Comparison of ENCODE assay signal across 8 mouse cellular contexts in the genomic region with DNA sequence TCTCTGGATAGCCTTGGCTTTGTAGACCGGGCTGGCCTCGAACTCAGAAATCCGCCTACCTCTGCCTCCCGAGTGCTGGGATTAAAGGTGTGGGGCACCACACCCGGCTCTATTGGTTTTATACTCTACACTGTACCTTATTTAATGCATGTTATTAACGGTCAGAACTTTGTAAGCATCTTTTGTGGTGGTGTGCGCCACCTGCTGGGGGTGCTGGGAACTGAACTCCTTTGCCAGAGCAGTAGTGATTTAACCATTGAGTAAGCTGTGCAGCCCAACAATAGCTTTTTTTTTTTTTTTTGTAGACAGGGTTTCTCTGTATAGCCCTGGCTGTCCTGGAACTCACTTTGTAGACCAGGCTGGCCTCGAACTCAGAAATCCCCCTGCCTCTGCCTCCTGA. TPM values are rescaled to one million over a fixed set of nuclear protein-coding genes. Genes with fewer than 3 reads are reported as not detected.
DNase-seq lines count a peak whose midpoint lies in the region; ATAC-seq and TF ChIP-seq lines count a peak whose summit lies in the region.
"Not testable (repeated sequence)": the region's sequence is repeated elsewhere in the genome, so short reads cannot be mapped to it uniquely, and the experiment has no call there.

No protein-coding gene starts in this region.

- WGBS in forebrain, embryonic 14.5 days: 46% methylated on average over 8 of the region's 8 CpGs
- 34% methylated on average over 7 of the region's 8 CpGs for WGBS in lung, postnatal 0 days

- not testable (repeated sequence) for TF ChIP-seq POLR2A in MEL (IDR thresholded peaks at IDR 0.05; ENCODE audit: control insufficient read depth in 1 of 2, insufficient read depth in 1 of 2, low read depth in 1 of 2, low read length in 2 of 2, poor library complexity in 1 of 2)

- ATAC-seq in forebrain, embryonic 14.5 days: peak; percentile 32; the same call in 1 of the 2 replicates
- peak; percentile 55 for ATAC-seq in lung, postnatal 0 days

- not testable (repeated sequence) for H3K9me3 ChIP-seq in MEL (replicated peaks; ENCODE audit: insufficient read depth, low read length); forebrain, embryonic 14.5 days (replicated peaks; ENCODE audit: control insufficient read depth, low read length); lung, postnatal 0 days (ENCODE audit: low read length)

- peak; percentile 53 for TF ChIP-seq RAD21 in MEL (IDR thresholded peaks at IDR 0.05; ENCODE audit: low read depth, low read length)

- H3K27ac ChIP-seq in MEL (ENCODE audit: control insufficient read depth, low read depth, low read length); forebrain, embryonic 14.5 days (ENCODE audit: low read depth, low read length); lung, postnatal 0 days (ENCODE audit: low read length): not testable (repeated sequence)

- peak; percentile 80 to 86 (median 84) for TF ChIP-seq CTCF in MEL (IDR thresholded peaks at IDR 0.05 in 2 of 3, conservative IDR thresholded peaks at IDR 0.05 in 1 of 3; ENCODE audit: control insufficient read depth in 1 of 3, insufficient read depth in 1 of 3, low read depth in 2 of 3, low read length in 3 of 3, poor library complexity in 1 of 3, severe bottlenecking in 1 of 3)
- TF ChIP-seq CTCF in lung, postnatal 0 days (IDR thresholded peaks at IDR 0.05): peak; percentile 84

- H3K9ac ChIP-seq in MEL (ENCODE audit: control insufficient read depth, low read depth, low read length, poor library complexity, severe bottlenecking); forebrain, embryonic 14.5 days (ENCODE audit: low read length); lung, postnatal 0 days (replicated peaks; ENCODE audit: low read depth): not testable (repeated sequence)

- H3K4me2 ChIP-seq in forebrain, embryonic 14.5 days (ENCODE audit: low read length); lung, postnatal 0 days (replicated peaks; ENCODE audit: low read depth, low read length): not testable (repeated sequence)

- peaks cover 11 to 29% of the 10 kb centered on the region in 2 experiments for H3K36me3 ChIP-seq in MEL (ENCODE audit: control insufficient read depth in 1 of 2, insufficient read depth in 2 of 2, low read length in 2 of 2)
- H3K36me3 ChIP-seq in forebrain, embryonic 14.5 days (ENCODE audit: control insufficient read depth, insufficient read depth, low read length): peaks cover 51% of the 10 kb centered on the region
- H3K36me3 ChIP-seq in lung, postnatal 0 days (ENCODE audit: insufficient read depth, low read length): peaks cover 11% of the 10 kb centered on the region; the same call in 1 of the 2 replicates

- H3K79me2 ChIP-seq in MEL (ENCODE audit: control insufficient read depth, insufficient read depth, low read length, poor library complexity): peaks cover 34% of the 10 kb centered on the region

- not testable (repeated sequence) for H3K4me3 ChIP-seq in MEL (ENCODE audit: control insufficient read depth in 1 of 2, insufficient read depth in 1 of 2, low read depth in 2 of 2, low read length in 2 of 2); forebrain, embryonic 14.5 days (ENCODE audit: low read depth, low read length); lung, postnatal 0 days (ENCODE audit: low read depth, low read length)

- TF ChIP-seq EP300 in MEL (IDR thresholded peaks at IDR 0.05; ENCODE audit: low read depth in 1 of 2, low read length in 2 of 2); lung, postnatal 0 days (IDR thresholded peaks at IDR 0.05): not testable (repeated sequence)

- peak; percentile 78 for DNase-seq in MEL (ENCODE audit: low read depth, low spot score)
- DNase-seq in cerebellum, adult 11-12 months: peak; percentile 40
- DNase-seq in forebrain, embryonic 14.5 days (ENCODE audit: low spot score): peak; percentile 77
- DNase-seq in heart, postnatal 36 days: peak; percentile 80 to 88
- DNase-seq in layer of hippocampus, adult 9-11 months: peak; percentile 71
- DNase-seq in lung, postnatal 0 days (ENCODE audit: low spot score): peak; percentile 79
- peak; percentile 91 for DNase-seq in retina, embryonic 14.5 days (ENCODE audit: low spot score)
- peak; percentile 76 for DNase-seq in thymus, postnatal 25 days

- intact Hi-C loops in heart, postnatal 36 days (cut with DNase I): loop anchor here (1.0 to 5.0 kb wide), 2 partner anchors 39 to 233 kb away; no protein-coding TSS in a partner anchor

- not testable (repeated sequence) for H3K27me3 ChIP-seq in MEL (ENCODE audit: control insufficient read depth in 1 of 2, insufficient read depth in 2 of 2, low read length in 2 of 2); forebrain, embryonic 14.5 days (replicated peaks; ENCODE audit: control insufficient read depth, insufficient read depth, low read length); lung, postnatal 0 days (replicated peaks; ENCODE audit: insufficient read depth, low read length)

- not testable (repeated sequence) for H3K4me1 ChIP-seq in MEL (ENCODE audit: control insufficient read depth in 1 of 2, insufficient read depth in 2 of 2, low read length in 2 of 2); forebrain, embryonic 14.5 days (ENCODE audit: control insufficient read depth, insufficient read depth, low read length); lung, postnatal 0 days (ENCODE audit: insufficient read depth, low read depth, low read length)

TF ChIP-seq in MEL, 35 proteins besides CTCF, POLR2A, EP300 and RAD21:
- TF ChIP-seq ZNF384 (IDR thresholded peaks at IDR 0.05; ENCODE audit: low read depth, low read length) (peak; percentile 75), ZC3H11A (IDR thresholded peaks at IDR 0.05; ENCODE audit: low read depth, low read length) (peak; percentile 34; the same call in 1 of the 2 replicates), SMC3 (IDR thresholded peaks at IDR 0.05; ENCODE audit: low read depth, low read length) (peak; percentile 63)

RNA-seq across cellular contexts. Expression of a gene that starts 5.7 kb away (rescaled TPM):
- 52.8 and 58.3 TPM in 2 replicates for total RNA-seq in MEL (2012; rRNA removed)
- polyA plus RNA-seq in MEL (2012; ENCODE audit: insufficient read depth in 1 of 2, insufficient read length in 2 of 2, low read depth in 1 of 2, low replicate concordance in 2 of 2, missing spikeins in 1 of 2): 100 to 1,000 TPM in 1 of 2 experiments, 10 to 100 TPM in 1; 89.5 to 122 TPM
- polyA plus RNA-seq in forebrain, embryonic 14.5 days (2014; fragmentation: Nextera tagmentation; extraction: Ambion mirVana): 25.4 and 29.9 TPM in 2 replicates
- 10 to 100 TPM; 21.4 to 23.2 TPM for total RNA-seq in heart, postnatal 36 days (2021)
- 18.1 and 18.2 TPM in 2 replicates for polyA plus RNA-seq in lung, postnatal 0 days (2015; fragmentation: Nextera tagmentation; extraction: Ambion mirVana)

RNA-seq across cellular contexts. Expression of a gene that starts 17.7 kb away (rescaled TPM):
- 33.5 and 42.5 TPM in 2 replicates for total RNA-seq in MEL (2012; rRNA removed)
- polyA plus RNA-seq in MEL (2012; ENCODE audit: insufficient read depth in 1 of 2, insufficient read length in 2 of 2, low read depth in 1 of 2, low replicate concordance in 2 of 2, missing spikeins in 1 of 2): 10 to 100 TPM in 1 of 2 experiments, not detected in 1; 47.1 TPM
- polyA plus RNA-seq in forebrain, embryonic 14.5 days (2014; fragmentation: Nextera tagmentation; extraction: Ambion mirVana): 92.9 and 105 TPM in 2 replicates
- 10 to 100 TPM; 12.5 TPM for total RNA-seq in heart, postnatal 36 days (2021)
- 47.4 and 50.4 TPM in 2 replicates for polyA plus RNA-seq in lung, postnatal 0 days (2015; fragmentation: Nextera tagmentation; extraction: Ambion mirVana)

RNA-seq across cellular contexts. Expression of a gene that starts 40.8 kb away (rescaled TPM):
- total RNA-seq in MEL (2012; rRNA removed): 15.0 and 18.0 TPM in 2 replicates
- 10 to 100 TPM in 1 of 2 experiments, not detected in 1; 19.9 TPM for polyA plus RNA-seq in MEL (2012; ENCODE audit: insufficient read depth in 1 of 2, insufficient read length in 2 of 2, low read depth in 1 of 2, low replicate concordance in 2 of 2, missing spikeins in 1 of 2)
- 10.4 and 12.2 TPM in 2 replicates for polyA plus RNA-seq in forebrain, embryonic 14.5 days (2014; fragmentation: Nextera tagmentation; extraction: Ambion mirVana)
- total RNA-seq in heart, postnatal 36 days (2021): 1 to 10 TPM; 9.0 to 9.7 TPM
- polyA plus RNA-seq in lung, postnatal 0 days (2015; fragmentation: Nextera tagmentation; extraction: Ambion mirVana): 20.6 and 22.1 TPM in 2 replicates

RNA-seq across cellular contexts. Expression of a gene that starts 52.4 kb away (rescaled TPM):
- total RNA-seq in MEL (2012; rRNA removed): 16.2 and 20.4 TPM in 2 replicates
- polyA plus RNA-seq in MEL (2012; ENCODE audit: insufficient read depth in 1 of 2, insufficient read length in 2 of 2, low read depth in 1 of 2, low replicate concordance in 2 of 2, missing spikeins in 1 of 2): 100 to 1,000 TPM in 1 of 2 experiments, 10 to 100 TPM in 1; 30.0 to 145 TPM
- 56.4 and 61.4 TPM in 2 replicates for polyA plus RNA-seq in forebrain, embryonic 14.5 days (2014; fragmentation: Nextera tagmentation; extraction: Ambion mirVana)
- total RNA-seq in heart, postnatal 36 days (2021): 10 to 100 TPM; 39.6 to 45.0 TPM
- polyA plus RNA-seq in lung, postnatal 0 days (2015; fragmentation: Nextera tagmentation; extraction: Ambion mirVana): 33.9 and 42.1 TPM in 2 replicates

Comparison
In these comparisons a context has a peak if more than half of its experiments do, and no peak if none do; other contexts are left out.
1. DNase-seq: peak in every context shown above with its lines; median percentile 91 in retina, embryonic 14.5 days; 84 in heart, postnatal 36 days; 79 in lung, postnatal 0 days; 78 in MEL; 77 in forebrain, embryonic 14.5 days; 76 in thymus, postnatal 25 days; 71 in layer of hippocampus, adult 9-11 months; 40 in cerebellum, adult 11-12 months.